Mouse (Mus musculus) hindbrain, embryonic 13.5 days (tissue): Measurements from ENCODE around the gene Depdc5. TPM values are rescaled to one million over a fixed set of nuclear protein-coding genes. Genes with fewer than 3 reads are reported as not detected.
"Not testable (repeated sequence)": the region's sequence is repeated elsewhere in the genome, so short reads cannot be mapped to it uniquely, and the experiment has no call there.

Experiments
- ATAC-seq: fragments of 200-750 bp; cut with Nextera tagmentation; 2 replicates; pipeline ENCODE4 v1.8.0; 2017; ENCODE audit warnings: moderate TSS enrichment; ENCODE audit not compliant: low FRiP score
- H3K27ac ChIP-seq: fragments of 300-500 bp; sonication (generic); 2 replicates; pipeline ENCODE4 v1.5.1; 2015; ENCODE audit warnings: inconsistent platforms, mild to moderate bottlenecking, moderate library complexity
- H3K27me3 ChIP-seq: fragments of 300-500 bp; sonication (generic); 2 replicates; pipeline ENCODE4 v1.6.1; 2015; ENCODE audit warnings: mild to moderate bottlenecking, inconsistent platforms
- H3K36me3 ChIP-seq: fragments of 300-500 bp; sonication (generic); 2 replicates; pipeline ENCODE4 v1.6.1; 2015; ENCODE audit warnings: mild to moderate bottlenecking, inconsistent platforms
- H3K4me1 ChIP-seq: fragments of 300-500 bp; sonication (generic); replicated peaks from 2 replicates; pipeline ENCODE4 v1.6.1; 2015; ENCODE audit warnings: inconsistent platforms
- H3K4me2 ChIP-seq: fragments of 300-500 bp; sonication (generic); 2 replicates; pipeline ENCODE4 v1.6.1; 2015; ENCODE audit warnings: inconsistent platforms, mild to moderate bottlenecking, moderate library complexity
- H3K4me3 ChIP-seq: fragments of 300-500 bp; sonication (generic); 2 replicates; pipeline ENCODE4 v1.5.1; 2015; ENCODE audit warnings: mild to moderate bottlenecking, inconsistent platforms
- H3K9ac ChIP-seq: fragments of 300-500 bp; sonication (generic); 2 replicates; pipeline ENCODE4 v1.6.1; 2015; ENCODE audit warnings: mild to moderate bottlenecking, inconsistent platforms
- H3K9me3 ChIP-seq: fragments of 300-500 bp; sonication (generic); 2 replicates; pipeline ENCODE4 v1.6.1; 2016; ENCODE audit warnings: inconsistent platforms
- WGBS: fragments of 180-500 bp; shearing (Covaris S2); methylation state at CpG from one replicate; pipeline ENCODE4 v1.1.7; 2015; 5-methylcytosine and 5-hydroxymethylcytosine counted together
- polyA plus RNA-seq: library from polyadenylated mRNA; unstranded; fragments of >200 nt; fragmentation: Nextera tagmentation; extraction: Ambion mirVana; gene quantifications from 2 replicates; pipeline ENCODE4 v1.2.1, GENCODE M21; 2015

The Depdc5 gene
- polyA plus RNA-seq, 1 experiment from 2014 or later: 28.6 TPM

DNA sequence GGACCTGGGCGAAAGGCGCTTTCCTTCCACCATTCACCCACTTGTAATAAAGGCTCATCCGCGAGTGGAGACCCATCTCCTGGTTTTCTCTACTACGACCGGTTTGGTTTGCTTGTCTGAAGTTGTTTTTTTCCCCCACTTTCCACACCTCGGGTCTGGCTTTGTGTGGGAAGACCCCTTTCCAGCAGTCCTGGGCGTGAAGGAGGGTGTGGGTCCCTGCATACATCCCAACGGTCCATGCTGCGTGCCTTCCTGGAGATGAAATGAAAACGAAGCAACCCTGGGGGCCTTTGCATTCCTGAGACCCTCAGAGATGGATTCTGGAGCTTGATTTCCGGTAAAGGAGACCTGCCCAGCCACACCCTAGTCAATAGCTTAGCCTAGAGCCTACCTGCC lies 155.9 kb downstream of the Depdc5 start:
- H3K9ac ChIP-seq: peak overlapping the region; percentile 98
- H3K27me3 ChIP-seq: no peaks in the 10 kb centered on the region
- no peaks in the 10 kb centered on the region for H3K9me3 ChIP-seq
- peak overlapping the region; percentile 90 for H3K4me2 ChIP-seq
- H3K4me1 ChIP-seq: peaks cover 54% of the 10 kb centered on the region
- WGBS: 0% methylated on average over 12 of the region's 12 CpGs
- ATAC-seq: no peak
- peak overlapping the region; percentile 83 for H3K4me3 ChIP-seq
- H3K36me3 ChIP-seq: peaks cover 5% of the 10 kb centered on the region; the same call in 1 of the 2 replicates
- H3K27ac ChIP-seq: peak overlapping the region; percentile 100

DNA sequence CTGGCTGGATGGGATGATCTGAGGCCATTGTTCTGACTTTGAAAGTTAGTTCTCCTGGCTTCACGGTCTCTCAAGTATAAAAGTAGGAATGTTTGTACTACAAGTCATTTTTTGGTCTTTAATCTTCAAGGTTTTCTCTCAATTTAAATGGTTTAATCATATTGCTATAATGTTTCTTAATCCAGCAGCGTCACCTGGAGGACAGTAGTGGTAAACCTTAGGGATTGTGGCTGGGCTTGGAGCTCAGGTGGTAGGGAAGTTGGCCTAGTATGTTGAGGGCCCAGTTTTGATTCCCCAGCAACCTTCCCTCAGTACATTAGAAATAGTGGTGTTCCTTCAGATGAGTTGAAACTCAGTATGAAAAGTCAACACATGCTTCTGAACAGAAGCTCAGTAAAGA lies 158.1 kb downstream of the Depdc5 start:
- ATAC-seq: no peak
- WGBS: 93% methylated on average over 2 of the region's 2 CpGs
- no peak overlapping the region; the same call in 1 of the 2 replicates for H3K4me3 ChIP-seq
- peak overlapping the region; percentile 37 for H3K4me2 ChIP-seq
- H3K27ac ChIP-seq: no peak overlapping the region
- H3K9ac ChIP-seq: no peak overlapping the region
- H3K4me1 ChIP-seq: peaks cover 61% of the 10 kb centered on the region
- no peaks in the 10 kb centered on the region for H3K27me3 ChIP-seq
- no peaks in the 10 kb centered on the region for H3K9me3 ChIP-seq
- peaks cover 13% of the 10 kb centered on the region; the same call in 1 of the 2 replicates for H3K36me3 ChIP-seq

GRCm38 (mm10) chr5:33023337-33023736 lies 159.8 kb downstream of the Depdc5 start:
- 97% methylated on average over 4 of the region's 4 CpGs for WGBS
- Histone ChIP-seq H3K4me2 (no peak overlapping the region), H3K27me3 (no peaks in the 10 kb centered on the region), H3K4me3 (no peak overlapping the region), H3K27ac (no peak overlapping the region), H3K9ac (no peak overlapping the region), H3K9me3 (no peaks in the 10 kb centered on the region), H3K36me3 (peaks cover 19% of the 10 kb centered on the region), H3K4me1 (peaks cover 52% of the 10 kb centered on the region)
- no peak for ATAC-seq

GRCm38 (mm10) chr5:33024474-33024873 lies 161.0 kb downstream of the Depdc5 start:
- peaks cover 62% of the 10 kb centered on the region for H3K4me1 ChIP-seq
- H3K36me3 ChIP-seq: peaks cover 28% of the 10 kb centered on the region
- H3K9ac ChIP-seq: no peak overlapping the region
- WGBS: 89% methylated on average over 5 of the region's 5 CpGs
- H3K9me3 ChIP-seq: no peaks in the 10 kb centered on the region
- ATAC-seq: no peak
- H3K4me2 ChIP-seq: no peak overlapping the region
- no peaks in the 10 kb centered on the region for H3K27me3 ChIP-seq
- no peak overlapping the region for H3K4me3 ChIP-seq
- H3K27ac ChIP-seq: no peak overlapping the region

DNA sequence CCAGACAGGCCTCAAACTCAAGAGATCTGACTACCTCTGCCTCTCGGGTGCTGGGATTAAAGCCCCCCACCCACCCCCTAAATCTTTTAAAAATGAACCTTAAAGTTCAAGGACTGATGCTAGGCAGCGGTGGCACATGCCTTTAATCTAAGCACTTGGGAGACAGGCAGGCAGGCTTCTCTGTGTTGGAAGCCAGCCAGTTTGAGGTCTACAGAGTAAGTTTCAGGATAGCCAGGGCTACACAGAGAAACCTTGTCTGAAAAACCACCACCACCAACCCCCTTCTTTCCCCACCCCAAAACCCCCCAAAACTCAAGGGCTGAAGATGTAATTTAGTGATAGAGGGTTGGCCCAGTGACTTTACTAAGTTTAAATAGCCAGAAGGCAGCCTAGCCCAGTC lies 165.2 kb downstream of the Depdc5 start:
- no peak for ATAC-seq
- Histone ChIP-seq H3K4me3 (no peak overlapping the region), H3K9ac (no peak overlapping the region), H3K4me2 (no peak overlapping the region), H3K27ac (no peak overlapping the region), H3K27me3 (no peaks in the 10 kb centered on the region), H3K4me1 (peaks cover 50% of the 10 kb centered on the region), H3K9me3 (no peaks in the 10 kb centered on the region), H3K36me3 (peaks cover 28% of the 10 kb centered on the region)
- WGBS: 71% methylated on average over 2 of the region's 2 CpGs

GRCm38 (mm10) chr5:33030425-33031175 lies 167.1 kb downstream of the Depdc5 start:
- Histone ChIP-seq H3K36me3 (peaks cover 14% of the 10 kb centered on the region), H3K4me2 (no peak overlapping the region; the same call in 1 of the 2 replicates), H3K27me3 (no peaks in the 10 kb centered on the region), H3K4me3 (no peak overlapping the region), H3K4me1 (peaks cover 36% of the 10 kb centered on the region), H3K9ac (no peak overlapping the region), H3K9me3 (no peaks in the 10 kb centered on the region), H3K27ac (peak overlapping the region; percentile 73)
- WGBS: 47% methylated on average over 4 of the region's 4 CpGs
- peak; percentile 73 for ATAC-seq

DNA sequence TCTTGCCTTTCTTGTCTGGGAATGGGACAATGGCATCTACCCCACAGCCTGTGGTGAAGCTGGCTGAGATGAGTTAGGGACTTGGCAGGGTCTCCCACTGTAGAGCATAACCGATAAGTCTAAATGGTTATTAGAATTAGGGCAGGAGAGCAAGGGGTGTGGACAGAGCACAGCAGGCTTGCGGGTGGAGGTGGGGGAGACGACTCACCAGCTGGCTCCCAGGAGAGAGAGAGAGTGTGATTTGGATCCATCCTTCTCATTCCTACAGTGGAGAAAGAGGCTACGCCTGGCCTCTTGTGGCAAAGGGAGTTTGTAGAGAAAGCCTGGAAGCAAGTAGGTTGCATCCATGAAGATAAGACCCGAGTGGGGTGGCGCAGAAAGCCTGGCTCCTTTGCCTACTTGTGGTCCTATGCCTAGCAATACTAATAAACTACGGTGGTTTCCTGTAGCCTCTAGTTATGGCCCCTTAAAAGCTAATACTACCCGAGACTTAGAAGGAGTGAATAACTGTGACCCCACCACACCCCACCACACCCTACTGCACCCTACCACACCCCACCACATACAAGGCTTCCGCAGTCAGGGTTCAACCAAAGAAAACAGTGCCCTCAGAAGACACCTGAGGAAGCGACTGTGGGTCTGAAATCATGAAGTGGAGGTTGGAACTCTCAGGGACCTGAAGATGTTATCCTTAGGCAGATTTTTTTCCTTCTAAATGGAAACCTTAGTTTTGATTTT lies 168.7 kb downstream of the Depdc5 start:
- H3K27ac ChIP-seq: 0 out of 2 replicates have a peak overlapping the region, but pooled peaks have one; percentile 73
- H3K36me3 ChIP-seq: peaks cover 14% of the 10 kb centered on the region
- H3K9me3 ChIP-seq: no peaks in the 10 kb centered on the region
- H3K27me3 ChIP-seq: no peaks in the 10 kb centered on the region
- no peak overlapping the region for H3K4me2 ChIP-seq
- ATAC-seq: no peak
- no peak overlapping the region for H3K9ac ChIP-seq
- peaks cover 36% of the 10 kb centered on the region for H3K4me1 ChIP-seq
- 88% methylated on average over 10 of the region's 10 CpGs for WGBS
- H3K4me3 ChIP-seq: no peak overlapping the region

DNA sequence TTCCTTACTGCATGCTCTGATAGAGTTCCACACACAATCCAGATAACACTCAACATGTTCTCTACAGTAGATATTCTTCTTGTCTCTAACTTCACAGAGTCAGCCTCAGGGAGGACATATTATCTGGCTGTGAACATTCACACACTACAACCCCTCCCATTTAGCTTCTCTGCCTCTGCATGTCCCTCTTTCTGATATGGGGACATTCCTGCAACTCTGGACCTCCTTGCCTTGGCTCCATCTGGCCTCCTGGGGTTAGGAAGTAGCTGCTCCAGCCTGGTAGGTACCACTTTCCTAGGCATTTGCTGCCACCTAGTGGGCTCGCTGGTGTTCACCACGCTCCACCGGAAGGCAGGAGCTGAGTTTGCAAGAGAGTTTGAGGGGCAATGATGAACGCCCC lies 169.6 kb downstream of the Depdc5 start:
- Histone ChIP-seq H3K4me3 (no peak overlapping the region), H3K4me1 (peaks cover 36% of the 10 kb centered on the region), H3K9ac (no peak overlapping the region), H3K27me3 (no peaks in the 10 kb centered on the region), H3K9me3 (no peaks in the 10 kb centered on the region), H3K27ac (no peak overlapping the region), H3K36me3 (peaks cover 10% of the 10 kb centered on the region), H3K4me2 (no peak overlapping the region)
- under 1% methylated on average over 4 of the region's 4 CpGs for WGBS
- peak; percentile 57 for ATAC-seq

DNA sequence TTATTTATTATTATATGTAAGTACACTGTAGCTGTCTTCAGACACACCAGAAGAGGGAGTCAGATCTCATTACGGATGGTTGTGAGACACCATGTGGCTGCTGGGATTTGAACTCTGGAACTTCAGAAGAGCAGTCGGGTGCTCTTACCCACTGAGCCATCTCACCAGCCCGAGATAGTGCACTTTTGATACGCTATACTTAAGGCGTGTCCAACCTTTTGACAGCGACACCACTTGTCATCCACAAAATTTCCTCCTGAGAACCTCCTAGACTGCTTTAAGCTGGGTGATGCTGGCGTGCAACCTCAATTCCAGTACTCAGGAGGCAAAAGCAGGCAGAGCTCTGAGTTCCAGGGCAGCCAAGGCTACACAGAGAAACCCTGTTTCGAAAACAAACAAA lies 170.1 kb downstream of the Depdc5 start:
- H3K4me1 ChIP-seq: peaks cover 34% of the 10 kb centered on the region
- H3K4me3 ChIP-seq, H3K27me3 ChIP-seq, H3K27ac ChIP-seq, H3K9me3 ChIP-seq, H3K36me3 ChIP-seq, H3K4me2 ChIP-seq, H3K9ac ChIP-seq, ATAC-seq: not testable (repeated sequence)
- WGBS: 50% methylated on average over 8 of the region's 8 CpGs

DNA sequence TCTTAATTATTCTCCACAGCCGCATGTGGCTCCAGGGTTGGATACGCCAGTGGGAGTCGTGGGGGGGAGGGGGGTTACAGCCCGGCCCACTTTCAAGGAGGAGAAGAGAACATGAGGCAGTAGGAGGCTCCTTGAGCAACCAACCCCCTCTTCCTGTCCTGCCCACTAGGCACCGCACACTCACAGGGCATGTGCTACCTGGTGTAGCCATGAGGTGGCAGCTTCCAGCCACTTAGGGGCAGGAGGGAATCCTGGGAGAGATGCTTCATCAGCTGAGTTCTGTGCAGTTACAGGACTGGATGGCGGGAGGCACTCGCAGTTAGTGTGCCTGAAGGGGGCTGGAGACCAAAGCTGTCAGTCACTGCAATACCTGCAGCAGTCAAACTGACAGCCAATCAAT lies 170.6 kb downstream of the Depdc5 start:
- ATAC-seq: no peak
- no peaks in the 10 kb centered on the region for H3K27me3 ChIP-seq
- no peak overlapping the region for H3K4me3 ChIP-seq
- no peaks in the 10 kb centered on the region for H3K9me3 ChIP-seq
- WGBS: 18% methylated on average over 7 of the region's 7 CpGs
- peaks cover 30% of the 10 kb centered on the region for H3K4me1 ChIP-seq
- no peak overlapping the region for H3K4me2 ChIP-seq
- no peak overlapping the region for H3K27ac ChIP-seq
- peaks cover 1% of the 10 kb centered on the region; the same call in 1 of the 2 replicates for H3K36me3 ChIP-seq
- no peak overlapping the region for H3K9ac ChIP-seq

DNA sequence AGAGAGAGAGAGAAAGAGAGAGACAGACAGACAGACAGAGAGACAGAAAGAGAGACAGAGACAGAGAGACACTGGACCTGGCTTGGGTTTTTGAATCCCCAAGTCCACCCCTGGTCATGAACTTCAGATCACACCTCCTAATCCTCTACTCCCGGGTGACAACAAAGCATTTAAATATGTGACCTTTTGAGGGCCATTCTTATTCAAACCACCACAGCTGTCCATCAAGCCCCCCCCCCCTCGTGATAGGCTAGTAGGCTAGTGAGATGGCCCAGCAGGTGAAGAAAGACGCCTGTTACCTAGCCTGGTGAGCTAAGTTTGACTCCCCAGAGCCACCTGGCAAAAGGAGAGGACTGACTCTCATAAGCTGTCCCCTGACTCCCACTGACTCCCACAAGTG lies 171.4 kb downstream of the Depdc5 start:
- 22% methylated on average over 3 of the region's 3 CpGs for WGBS
- H3K27me3 ChIP-seq: no peaks in the 10 kb centered on the region
- ATAC-seq: no peak
- no peak overlapping the region for H3K4me2 ChIP-seq
- no peaks in the 10 kb centered on the region for H3K9me3 ChIP-seq
- peaks cover 25% of the 10 kb centered on the region for H3K4me1 ChIP-seq
- no peak overlapping the region for H3K4me3 ChIP-seq
- no peak overlapping the region for H3K27ac ChIP-seq
- H3K9ac ChIP-seq: no peak overlapping the region
- H3K36me3 ChIP-seq: no peaks in the 10 kb centered on the region

- no peaks in the 10 kb centered on the region for H3K27me3 ChIP-seq
- H3K4me2 ChIP-seq: peak overlapping the region; percentile 42
- no peak overlapping the region for H3K9ac ChIP-seq
- ATAC-seq: no peak
- H3K27ac ChIP-seq: no peak overlapping the region
- no peak overlapping the region for H3K4me3 ChIP-seq
- H3K4me1 ChIP-seq: peaks cover 3% of the 10 kb centered on the region
- no peaks in the 10 kb centered on the region for H3K9me3 ChIP-seq
- WGBS: 44% methylated on average over 13 of the region's 13 CpGs
- H3K36me3 ChIP-seq: no peaks in the 10 kb centered on the region
Measured at GRCm38 (mm10) chr5:33038656-33039509, 175.4 kb downstream of the Depdc5 start.
